Mouse (Mus musculus): Measurements from ENCODE around the gene Depdc5. TPM values are rescaled to one million over a fixed set of nuclear protein-coding genes. Genes with fewer than 3 reads are reported as not detected.
"Not testable (repeated sequence)": the region's sequence is repeated elsewhere in the genome, so short reads cannot be mapped to it uniquely, and the experiment has no call there.

Depdc5 gene
- polyA plus RNA-seq (2016; fragmentation: Nextera tagmentation; extraction: Ambion mirVana), result 30.4 and 31.9 TPM in 2 replicates

DNA sequence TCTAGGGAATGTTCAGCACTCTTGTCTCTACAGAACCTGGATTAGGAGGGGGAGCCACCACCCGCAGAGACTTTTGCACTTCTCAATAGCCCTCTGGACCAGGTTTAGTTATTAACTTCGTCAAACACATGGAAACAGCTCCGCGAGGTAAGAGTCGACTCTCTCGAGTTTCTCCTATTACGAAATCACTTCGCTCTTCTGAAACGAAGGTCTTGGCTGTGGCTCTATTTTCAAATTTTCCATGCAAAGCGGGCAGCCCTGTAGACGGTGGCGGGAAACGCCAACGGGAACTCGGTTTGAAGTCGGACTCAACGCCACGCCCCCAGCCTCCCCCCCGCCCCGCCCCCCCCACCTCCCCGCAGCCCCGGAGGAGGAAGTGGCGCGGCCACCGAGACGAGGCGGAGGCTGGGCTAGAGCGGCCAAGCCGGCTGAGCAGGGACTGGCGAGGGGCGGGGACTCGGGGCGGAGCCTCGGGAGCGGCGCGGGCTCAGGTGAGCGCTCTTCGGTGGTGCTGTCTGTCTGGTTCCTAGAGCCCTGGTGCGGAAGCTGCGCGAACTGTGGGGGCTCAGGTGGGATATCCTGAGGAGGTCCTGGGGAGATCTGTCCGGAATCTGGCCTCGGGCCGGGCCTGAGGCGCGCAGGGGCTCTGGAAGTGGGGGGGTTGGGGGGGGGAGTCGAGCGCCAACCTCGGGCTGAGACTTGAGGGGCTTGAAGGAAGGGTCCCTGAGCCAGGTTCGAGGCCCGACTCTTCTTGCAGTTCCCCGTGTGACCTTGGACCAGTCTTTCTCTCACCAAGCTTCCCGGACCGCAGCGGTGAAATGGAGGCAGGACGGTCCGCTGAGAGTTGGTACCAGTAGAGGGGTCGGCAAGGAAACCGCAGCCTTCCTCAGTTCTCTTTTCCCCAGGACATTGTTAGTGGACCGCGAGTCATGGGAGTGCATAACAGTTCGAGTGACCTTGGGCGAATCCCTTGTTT is at the start of gene Depdc5:
Depdc5 (plus strand) TSS at position 449 of the 976 bp plus-strand sequence.
- H3K27me3 ChIP-seq, result no peaks in the 10 kb centered on the region
- peak within 1 kb of the TSS; percentile 72 for H3K4me3 ChIP-seq
- H3K27ac ChIP-seq, result peak within 1 kb of the TSS; percentile 81
- ATAC-seq (ENCODE audit: insufficient number of reproducible peaks, insufficient read depth, low FRiP score, low TSS enrichment), result peak; percentile 98
- peak within 1 kb of the TSS; percentile 77 for H3K9ac ChIP-seq
- H3K4me2 ChIP-seq (replicated peaks), result peak within 1 kb of the TSS; percentile 60
- WGBS, result 1% methylated on average over 60 of the region's 64 CpGs
- H3K9me3 ChIP-seq, result no peaks in the 10 kb centered on the region
- H3K36me3 ChIP-seq, result peaks cover 18% of the 10 kb centered on the region
- H3K4me1 ChIP-seq, result peaks cover 7% of the 10 kb centered on the region; the same call in 1 of the 2 replicates

DNA sequence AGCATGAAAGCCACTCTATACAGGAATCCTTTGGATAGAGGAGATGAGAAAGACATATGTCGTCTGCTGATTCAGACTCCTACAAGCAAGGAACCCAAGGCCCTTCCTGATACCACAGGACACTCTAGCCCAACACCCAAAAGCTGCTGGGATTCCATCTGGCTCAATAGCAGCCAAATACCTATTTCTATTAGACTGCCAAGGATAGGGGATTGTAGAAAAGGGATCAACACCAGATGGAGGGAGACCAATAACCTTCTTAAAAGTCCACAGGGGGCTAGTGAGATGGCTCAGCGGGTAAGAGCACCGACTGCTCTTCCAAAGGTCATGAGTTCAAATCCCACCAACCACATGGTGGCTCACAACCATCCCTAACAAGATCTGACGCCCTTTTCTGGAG is 48.1 kb upstream of the Depdc5 start:
- peaks cover 57% of the 10 kb centered on the region for H3K36me3 ChIP-seq

GRCm38 (mm10) chr5:32820471-32820870 is 43.0 kb upstream of the Depdc5 start:
- H3K4me1 ChIP-seq, result no peaks in the 10 kb centered on the region
- H3K9ac ChIP-seq, result no peak overlapping the region
- H3K27ac ChIP-seq, result no peak overlapping the region
- H3K4me3 ChIP-seq, result no peak overlapping the region
- no peaks in the 10 kb centered on the region for H3K9me3 ChIP-seq
- WGBS, result 90% methylated on average over 8 of the region's 8 CpGs
- no peak overlapping the region for H3K4me2 ChIP-seq (replicated peaks)
- peaks cover 61% of the 10 kb centered on the region for H3K36me3 ChIP-seq
- no peak for ATAC-seq (ENCODE audit: insufficient number of reproducible peaks, insufficient read depth, low FRiP score, low TSS enrichment)
- no peaks in the 10 kb centered on the region for H3K27me3 ChIP-seq

More for the DNA sequence above, 48.1 kb upstream of the Depdc5 start:
- Histone ChIP-seq H3K9ac (no peak overlapping the region), H3K27me3 (no peaks in the 10 kb centered on the region), H3K9me3 (no peaks in the 10 kb centered on the region), H3K4me3 (no peak overlapping the region), H3K4me2 (replicated peaks) (no peak overlapping the region), H3K27ac (no peak overlapping the region), H3K4me1 (no peaks in the 10 kb centered on the region)
- ATAC-seq (ENCODE audit: insufficient number of reproducible peaks, insufficient read depth, low FRiP score, low TSS enrichment), result no peak
- WGBS, result 94% methylated on average over 4 of the region's 4 CpGs

- Histone ChIP-seq H3K9ac (no peak within 1 kb of the TSS), H3K4me1 (no peaks in the 10 kb centered on the region), H3K27me3 (no peaks in the 10 kb centered on the region), H3K4me3 (no peak within 1 kb of the TSS), H3K4me2 (replicated peaks) (no peak within 1 kb of the TSS), H3K9me3 (no peaks in the 10 kb centered on the region), H3K27ac (no peak within 1 kb of the TSS), H3K36me3 (peaks cover 69% of the 10 kb centered on the region)
- no peak for ATAC-seq (ENCODE audit: insufficient number of reproducible peaks, insufficient read depth, low FRiP score, low TSS enrichment)
- 94% methylated on average over 7 of the region's 7 CpGs for WGBS
These were observed 36.5 kb upstream of the Depdc5 start, which contains the start of gene Gm20671 for GRCm38 (mm10) chr5:32827009-32827408. TSS of gene Gm20671 (minus strand) at chr5:32827109.

DNA sequence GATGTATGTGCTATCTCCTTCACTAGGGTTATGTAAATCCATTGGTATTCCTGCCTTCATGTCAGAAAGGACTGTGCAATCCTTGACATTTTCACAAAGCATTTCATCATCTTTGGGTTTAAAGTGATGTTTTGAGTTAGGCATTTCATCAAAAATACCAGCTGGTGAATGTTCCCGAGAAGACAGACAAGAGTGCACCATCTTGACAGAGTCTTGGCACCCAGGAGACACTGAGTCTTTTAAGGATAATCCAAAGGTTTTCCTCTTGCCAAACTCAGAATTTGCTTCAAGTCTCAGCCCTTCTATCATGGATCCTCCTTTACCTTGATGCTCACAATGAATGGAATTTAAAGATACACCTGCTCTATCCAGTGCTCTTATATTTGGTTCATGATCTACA is 34.7 kb upstream of the Depdc5 start:
- H3K4me2 ChIP-seq (replicated peaks); H3K9me3 ChIP-seq; H3K4me3 ChIP-seq; H3K4me1 ChIP-seq; ATAC-seq (ENCODE audit: insufficient number of reproducible peaks, insufficient read depth, low FRiP score, low TSS enrichment); H3K27ac ChIP-seq; H3K27me3 ChIP-seq; H3K9ac ChIP-seq: not testable (repeated sequence)
- H3K36me3 ChIP-seq, result peaks cover 73% of the 10 kb centered on the region
- 89% methylated on average over 1 of the region's 1 CpGs for WGBS

DNA sequence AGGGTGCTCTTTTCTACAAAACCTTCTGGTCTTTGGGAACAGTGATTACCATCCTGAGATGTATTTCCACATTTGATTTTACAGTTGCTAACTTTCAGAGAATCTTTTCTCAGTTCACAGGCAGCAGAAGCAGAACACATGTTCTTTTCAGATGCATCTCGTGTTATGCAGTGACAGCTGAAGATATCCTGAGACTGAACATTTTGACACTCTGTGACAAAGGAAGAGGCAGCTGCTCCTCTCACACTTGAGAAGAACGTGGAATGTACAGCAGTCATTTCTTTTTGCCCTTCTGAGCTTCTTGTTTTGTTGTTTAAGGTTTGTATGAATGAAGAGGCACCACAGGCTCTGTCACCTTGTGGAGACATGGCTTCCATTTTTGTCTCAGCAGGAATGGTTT is 33.4 kb upstream of the Depdc5 start:
- 91% methylated on average over 2 of the region's 2 CpGs for WGBS
- no peak overlapping the region for H3K4me2 ChIP-seq (replicated peaks)
- no peak overlapping the region for H3K4me3 ChIP-seq
- H3K9ac ChIP-seq, result no peak overlapping the region
- no peaks in the 10 kb centered on the region for H3K9me3 ChIP-seq
- H3K36me3 ChIP-seq, result peaks cover 86% of the 10 kb centered on the region
- H3K27me3 ChIP-seq, result no peaks in the 10 kb centered on the region
- H3K4me1 ChIP-seq, result no peaks in the 10 kb centered on the region
- H3K27ac ChIP-seq, result no peak overlapping the region
- ATAC-seq (ENCODE audit: insufficient number of reproducible peaks, insufficient read depth, low FRiP score, low TSS enrichment), result no peak

GRCm38 (mm10) chr5:32834497-32834896 is 29.0 kb upstream of the Depdc5 start:
- Histone ChIP-seq H3K4me3 (no peak overlapping the region), H3K9me3 (no peaks in the 10 kb centered on the region), H3K27me3 (no peaks in the 10 kb centered on the region), H3K4me1 (no peaks in the 10 kb centered on the region), H3K36me3 (peaks cover 78% of the 10 kb centered on the region), H3K27ac (no peak overlapping the region), H3K4me2 (replicated peaks) (no peak overlapping the region), H3K9ac (no peak overlapping the region)
- 100% methylated on average over 1 of the region's 1 CpGs for WGBS
- ATAC-seq (ENCODE audit: insufficient number of reproducible peaks, insufficient read depth, low FRiP score, low TSS enrichment), result no peak

DNA sequence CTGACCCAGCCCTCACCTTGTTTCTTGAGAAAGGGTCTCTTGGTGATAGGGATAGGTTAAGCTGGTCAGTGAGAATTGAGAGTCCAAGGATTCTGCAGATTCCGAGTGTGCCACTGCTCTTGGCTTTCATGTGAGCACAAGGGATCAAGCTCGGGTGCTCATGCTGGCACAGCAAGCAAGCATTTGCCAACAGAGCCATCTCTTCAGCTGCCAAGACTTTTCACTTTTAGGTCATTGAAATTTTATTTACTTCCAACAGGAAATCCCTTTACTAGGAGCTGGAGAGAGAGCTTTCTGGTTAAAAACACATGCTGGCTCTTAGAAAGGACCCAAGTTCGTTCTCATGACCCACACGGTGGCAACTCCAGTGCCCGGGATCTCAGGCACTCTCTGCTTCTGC is 26.5 kb upstream of the Depdc5 start:
- Histone ChIP-seq H3K27ac (no peak overlapping the region), H3K36me3 (peaks cover 80% of the 10 kb centered on the region), H3K9me3 (no peaks in the 10 kb centered on the region), H3K27me3 (no peaks in the 10 kb centered on the region), H3K4me3 (no peak overlapping the region), H3K4me2 (replicated peaks) (no peak overlapping the region), H3K4me1 (no peaks in the 10 kb centered on the region), H3K9ac (no peak overlapping the region)
- 93% methylated on average over 5 of the region's 5 CpGs for WGBS
- no peak for ATAC-seq (ENCODE audit: insufficient number of reproducible peaks, insufficient read depth, low FRiP score, low TSS enrichment)

GRCm38 (mm10) chr5:32840029-32840428 is 23.5 kb upstream of the Depdc5 start:
- Histone ChIP-seq H3K4me3 (no peak overlapping the region), H3K9me3 (no peaks in the 10 kb centered on the region), H3K27me3 (no peaks in the 10 kb centered on the region), H3K4me2 (replicated peaks) (no peak overlapping the region), H3K27ac (no peak overlapping the region), H3K36me3 (peaks cover 84% of the 10 kb centered on the region), H3K4me1 (no peaks in the 10 kb centered on the region), H3K9ac (no peak overlapping the region)
- ATAC-seq (ENCODE audit: insufficient number of reproducible peaks, insufficient read depth, low FRiP score, low TSS enrichment), result no peak
- 97% methylated on average over 2 of the region's 2 CpGs for WGBS

DNA sequence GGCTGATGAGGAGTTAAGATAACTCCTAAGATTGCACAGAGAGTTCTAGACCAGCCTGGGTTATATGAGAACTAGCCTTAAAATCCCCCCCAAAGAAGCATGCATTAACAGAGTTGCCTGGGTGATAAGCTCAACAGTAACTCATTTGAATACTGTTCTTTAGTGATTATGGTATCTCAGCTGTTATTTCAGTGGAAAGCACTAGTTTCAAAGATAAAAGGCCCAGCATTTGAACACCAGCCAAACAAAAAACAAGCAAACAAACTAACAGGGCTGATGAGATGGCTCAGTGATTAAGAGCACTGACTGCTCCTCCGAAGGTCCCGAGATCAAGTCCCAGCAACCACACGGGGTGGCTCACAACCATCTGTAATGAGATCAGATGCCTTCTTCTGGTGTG is 14.3 kb upstream of the Depdc5 start:
- Histone ChIP-seq H3K4me3 (no peak overlapping the region), H3K4me1 (peaks cover 14% of the 10 kb centered on the region), H3K4me2 (replicated peaks) (no peak overlapping the region), H3K9ac (no peak overlapping the region), H3K9me3 (no peaks in the 10 kb centered on the region), H3K27ac (no peak overlapping the region), H3K36me3 (peaks cover 30% of the 10 kb centered on the region), H3K27me3 (no peaks in the 10 kb centered on the region)
- 91% methylated on average over 3 of the region's 3 CpGs for WGBS
- no peak for ATAC-seq (ENCODE audit: insufficient number of reproducible peaks, insufficient read depth, low FRiP score, low TSS enrichment)

DNA sequence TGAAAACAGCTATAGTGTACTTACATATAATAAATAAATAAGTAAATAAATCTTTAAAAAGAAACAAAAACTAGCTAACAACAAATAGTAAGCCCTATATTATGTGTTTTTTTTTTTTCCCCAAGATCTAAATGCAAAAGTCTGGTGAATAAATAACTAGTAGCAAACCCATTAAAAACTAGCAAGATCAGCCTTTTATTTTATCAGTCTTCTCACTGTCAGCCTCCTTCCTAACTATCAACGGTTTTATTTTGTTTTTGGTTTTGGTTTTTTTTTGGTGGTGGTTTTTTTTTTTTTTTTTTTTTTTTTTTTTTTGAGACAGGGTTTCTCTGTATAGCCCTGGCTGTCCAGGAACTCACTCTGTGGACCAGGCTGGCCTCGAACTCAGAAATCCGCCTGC is 13.9 kb upstream of the Depdc5 start:
- H3K4me2 ChIP-seq (replicated peaks); H3K27me3 ChIP-seq; H3K9ac ChIP-seq; H3K4me3 ChIP-seq; H3K9me3 ChIP-seq; H3K27ac ChIP-seq; ATAC-seq (ENCODE audit: insufficient number of reproducible peaks, insufficient read depth, low FRiP score, low TSS enrichment): not testable (repeated sequence)
- peaks cover 26% of the 10 kb centered on the region for H3K36me3 ChIP-seq
- 93% methylated on average over 3 of the region's 3 CpGs for WGBS
- H3K4me1 ChIP-seq, result peaks cover 14% of the 10 kb centered on the region

DNA sequence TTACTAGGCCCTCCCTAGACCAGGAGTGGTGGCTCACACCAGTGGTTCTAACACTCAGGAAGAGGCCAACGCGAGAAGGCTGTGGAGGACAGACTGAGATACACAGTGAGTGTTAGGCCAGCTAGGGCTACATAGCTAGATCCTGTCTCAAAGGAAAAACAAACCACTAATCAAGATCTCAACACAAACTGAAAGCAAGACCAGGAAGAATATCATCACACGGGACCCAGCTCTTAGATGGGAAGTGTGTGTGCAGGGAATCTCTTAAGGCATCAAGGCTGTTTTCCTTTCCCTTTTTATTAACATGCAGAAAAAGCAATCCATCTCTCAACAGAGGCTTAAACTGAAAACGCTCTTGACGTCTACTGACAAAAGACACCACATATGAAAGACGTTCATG is 11.5 kb upstream of the Depdc5 start:
- H3K9ac ChIP-seq, result 0 out of 2 replicates have a peak overlapping the region, but pooled peaks have one; percentile 10
- ATAC-seq (ENCODE audit: insufficient number of reproducible peaks, insufficient read depth, low FRiP score, low TSS enrichment), result no peak
- no peaks in the 10 kb centered on the region for H3K27me3 ChIP-seq
- H3K27ac ChIP-seq, result no peak overlapping the region
- peaks cover 14% of the 10 kb centered on the region for H3K4me1 ChIP-seq
- H3K9me3 ChIP-seq, result no peaks in the 10 kb centered on the region
- peak overlapping the region; percentile 58; the same call in 1 of the 2 replicates for H3K4me2 ChIP-seq (replicated peaks)
- 63% methylated on average over 6 of the region's 6 CpGs for WGBS
- peaks cover 6% of the 10 kb centered on the region; the same call in 1 of the 2 replicates for H3K36me3 ChIP-seq
- no peak overlapping the region for H3K4me3 ChIP-seq

All from embryonic facial prominence, embryonic 12.5 days (tissue).